Mouse (Mus musculus) spleen, adult 18-20 months (tissue): ENCODE data around the gene Il9.

Experiments used
- DNase-seq, 2 experiments: peaks; one replicate each; pipeline ENCODE4 v3.0.0; 2022; ENCODE audit warnings: mixed read lengths in 2 of 2

The Il9 gene

DNA sequence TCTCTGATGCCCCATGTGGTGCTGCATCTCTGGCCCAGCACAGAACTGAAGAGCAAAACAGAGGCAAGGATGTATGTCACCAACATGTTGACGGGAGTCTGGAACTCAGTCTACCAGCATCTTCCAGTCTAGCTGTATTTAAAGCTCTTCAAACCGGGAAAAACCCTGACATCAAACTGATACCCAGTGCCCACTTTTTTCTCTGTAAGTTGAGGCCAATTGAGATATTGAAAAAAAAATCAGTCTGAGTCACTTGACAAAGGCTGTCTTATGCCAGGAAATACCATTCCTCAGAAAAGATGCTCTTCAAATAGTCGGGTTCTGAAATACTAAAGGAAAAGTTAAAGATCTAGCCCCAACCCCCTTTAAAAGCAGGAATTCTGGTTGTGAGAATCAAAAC is at the start of gene Il9:
TSS of gene Il9 (minus strand) at position 101 of the 400 bp plus-strand sequence.
- DNase-seq: no peak

DNA sequence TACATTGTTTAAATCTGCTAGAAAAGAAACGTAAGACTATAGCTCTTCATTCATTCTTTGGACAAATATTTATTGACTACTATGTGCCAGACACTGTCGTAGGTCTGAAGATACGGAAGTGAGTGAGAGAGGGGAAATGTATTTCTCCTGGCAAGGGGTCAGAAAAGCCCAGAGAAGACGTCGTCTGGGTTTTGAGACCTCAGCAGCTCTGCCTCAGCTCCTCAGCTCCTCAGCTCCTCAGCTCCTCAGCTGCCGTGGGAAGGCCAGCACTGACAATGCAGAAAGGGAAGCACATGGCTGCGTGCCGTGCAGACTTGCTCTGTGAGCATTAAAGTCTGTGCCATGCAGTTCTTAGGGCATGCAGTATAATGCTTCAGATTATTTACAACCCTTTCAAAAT is 47.6 kb upstream of the Il9 start:
- DNase-seq: no peak

DNA sequence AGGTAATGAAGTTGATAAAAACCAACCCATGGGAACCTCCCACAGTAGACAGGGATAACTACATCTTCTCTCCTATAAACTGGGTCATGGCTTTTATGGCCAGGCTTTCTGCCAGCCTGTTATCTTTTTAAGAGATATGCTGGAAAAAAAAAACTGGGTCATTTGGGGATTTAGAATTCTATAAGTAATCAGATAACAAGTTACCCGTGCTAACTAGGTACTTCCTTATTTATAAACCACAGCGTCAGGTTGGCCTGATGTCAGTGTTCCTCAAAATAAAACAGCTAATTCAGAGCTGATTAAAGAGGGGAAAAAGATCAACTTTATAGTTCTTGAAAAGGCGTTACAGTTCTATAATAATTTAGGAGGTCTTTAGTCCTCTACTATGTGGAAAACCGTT is 47.0 kb upstream of the Il9 start:
- no peak for DNase-seq

DNA sequence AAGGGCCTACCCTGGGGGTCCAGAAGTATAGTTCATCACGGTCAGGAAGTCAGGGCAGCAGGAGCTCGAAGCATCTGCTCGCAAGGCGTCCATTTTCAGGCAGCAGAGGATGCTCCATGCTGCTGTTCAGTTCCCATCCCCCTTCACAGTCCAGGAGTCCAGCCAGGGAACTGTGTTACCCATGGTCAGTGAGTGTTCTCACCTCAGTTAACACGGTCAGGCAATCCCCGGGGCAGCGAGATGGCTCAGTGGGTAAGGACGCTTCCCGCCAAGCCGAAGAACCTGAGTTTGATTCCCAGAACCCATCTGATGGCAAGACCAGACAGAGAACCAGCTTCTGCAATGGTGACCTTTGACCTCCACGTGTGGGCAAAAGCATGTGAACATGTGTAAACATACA is 46.2 kb upstream of the Il9 start:
- no peak for DNase-seq

DNA sequence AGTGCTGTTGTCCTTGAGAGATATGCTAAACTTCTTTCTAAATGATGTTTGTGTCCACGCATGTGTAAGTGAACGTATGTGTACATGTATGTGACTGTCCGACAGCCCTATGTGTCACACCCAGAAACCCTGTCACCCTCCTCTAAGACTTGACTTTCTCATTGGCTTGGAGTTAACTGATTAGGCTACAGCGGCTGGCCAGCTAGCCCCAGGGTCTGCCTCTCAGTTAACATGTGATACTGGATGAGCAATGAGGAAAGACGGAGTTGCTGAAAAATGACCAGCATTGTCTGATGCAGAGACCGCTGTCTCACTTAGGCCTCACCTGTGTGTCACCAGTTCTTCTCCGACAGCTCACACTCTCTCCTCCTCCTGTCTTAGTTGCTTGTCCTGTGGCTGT is 45.8 kb upstream of the Il9 start:
- DNase-seq: no peak

DNA sequence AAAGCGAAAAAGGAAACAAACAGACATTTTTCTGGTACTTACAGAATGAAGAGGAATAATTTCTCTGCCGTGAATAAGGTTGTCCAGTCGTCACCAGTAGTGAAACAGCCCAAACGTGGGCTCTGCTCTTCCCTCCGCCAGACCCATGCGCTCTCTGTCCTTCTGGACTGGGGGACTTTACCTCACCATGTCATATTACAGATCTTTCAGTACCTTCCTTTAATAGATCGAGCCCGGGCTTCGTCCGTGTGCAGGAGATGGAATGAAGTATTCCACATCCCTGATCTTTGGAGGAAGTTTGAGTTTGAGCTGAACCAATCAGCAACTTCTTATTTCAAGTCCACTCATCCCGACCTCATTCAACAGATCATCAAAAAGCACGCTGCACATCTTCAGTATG is 44.8 kb upstream of the Il9 start:
- no peak for DNase-seq

DNA sequence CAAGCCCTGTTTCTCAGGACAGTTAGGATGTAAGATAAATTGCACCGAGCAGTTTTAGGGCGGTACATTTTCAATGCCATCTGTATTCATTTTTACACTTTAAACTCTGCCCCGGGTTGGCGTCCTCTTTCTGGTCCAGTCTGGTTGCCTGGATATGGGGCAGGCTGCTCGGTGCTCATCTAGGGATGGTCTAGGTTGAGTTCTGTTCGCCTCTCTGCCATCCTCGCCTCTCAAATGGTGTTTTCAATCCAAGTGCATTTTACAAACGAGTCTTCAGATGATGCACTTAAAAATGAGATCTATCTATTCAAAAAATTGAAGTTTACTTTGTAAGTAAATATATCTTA is 40.7 kb upstream of the Il9 start:
- no peak for DNase-seq

DNA sequence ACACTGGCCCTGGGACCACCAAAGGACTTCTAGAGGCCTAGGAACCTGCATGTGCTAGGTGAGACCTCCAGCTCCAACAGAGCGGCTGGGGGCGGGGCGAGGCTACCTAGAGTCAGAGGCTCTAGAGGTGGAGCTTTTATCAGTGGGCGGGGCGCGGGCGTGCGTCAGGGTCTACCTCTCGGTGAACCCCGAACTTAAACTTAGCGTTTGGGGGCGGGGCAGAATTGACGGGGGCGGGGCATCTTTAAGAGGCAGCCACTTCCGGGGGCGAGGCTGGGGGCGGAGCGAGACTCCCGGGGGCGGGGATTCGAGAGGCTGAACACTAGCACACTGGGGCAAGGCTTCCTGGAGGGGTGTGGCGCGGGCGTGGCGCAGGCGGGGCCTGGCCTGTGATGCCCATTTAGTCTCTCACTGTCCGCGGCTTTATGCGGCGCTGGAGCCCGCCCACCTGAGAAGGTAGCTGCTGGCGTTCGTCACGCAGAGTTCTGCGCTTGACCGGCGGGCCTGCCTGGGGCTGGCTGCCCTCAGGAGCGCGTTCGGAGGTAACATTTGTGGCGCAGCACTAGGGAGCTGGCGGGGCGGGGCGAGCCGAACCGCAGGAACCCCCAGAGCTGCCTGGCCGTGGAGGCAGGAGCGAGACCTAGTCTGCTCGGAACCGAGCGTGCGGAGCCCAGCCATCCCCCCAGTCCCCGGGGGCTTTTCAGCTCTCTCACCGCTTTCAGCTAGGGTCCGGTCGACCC is 40.2 kb upstream of the Il9 start, which contains the start of gene Fbxl21:
TSS of gene Fbxl21 (plus strand) at position 392 of the 740 bp plus-strand sequence.
- DNase-seq: peak; percentile 93 to 97

DNA sequence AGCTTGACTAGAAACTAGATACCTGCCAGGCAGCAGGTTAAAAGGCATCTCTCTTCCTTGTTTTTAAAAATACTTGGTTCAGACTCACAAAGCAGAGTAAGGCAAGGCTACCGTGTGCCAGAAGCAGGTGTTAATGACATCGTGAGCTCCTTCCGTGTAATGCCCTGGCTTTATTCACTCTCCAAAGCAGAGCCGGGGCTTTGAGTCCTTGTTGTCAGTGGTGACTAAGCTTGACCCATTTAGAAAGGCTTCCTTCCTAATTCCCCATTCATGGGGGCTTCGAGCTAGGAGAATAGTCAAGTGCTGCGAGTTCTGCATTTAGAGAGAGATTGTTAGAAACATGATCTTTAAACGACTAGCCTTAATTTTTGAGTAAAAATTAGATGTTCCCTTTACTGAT is 34.8 kb upstream of the Il9 start:
- DNase-seq: no peak

DNA sequence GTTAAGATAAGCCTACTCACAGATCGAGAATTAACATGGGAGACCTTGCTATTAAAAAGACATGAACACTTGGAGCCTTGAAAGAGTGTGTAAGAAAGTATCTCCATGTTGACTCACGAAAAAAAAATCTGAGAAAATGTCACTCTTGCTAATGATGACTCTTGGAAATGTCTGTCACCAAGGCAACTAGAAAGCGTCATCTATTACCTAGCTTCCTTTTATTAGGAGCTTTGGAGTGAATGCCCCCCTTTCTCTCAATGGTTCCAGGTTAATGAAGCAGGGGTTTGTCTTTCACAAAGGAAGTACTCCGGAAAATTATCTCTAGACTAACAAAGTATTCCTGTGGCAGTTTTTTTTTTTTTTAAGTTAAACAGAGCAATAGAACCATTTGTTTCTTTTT is 34.3 kb upstream of the Il9 start:
- no peak for DNase-seq

DNA sequence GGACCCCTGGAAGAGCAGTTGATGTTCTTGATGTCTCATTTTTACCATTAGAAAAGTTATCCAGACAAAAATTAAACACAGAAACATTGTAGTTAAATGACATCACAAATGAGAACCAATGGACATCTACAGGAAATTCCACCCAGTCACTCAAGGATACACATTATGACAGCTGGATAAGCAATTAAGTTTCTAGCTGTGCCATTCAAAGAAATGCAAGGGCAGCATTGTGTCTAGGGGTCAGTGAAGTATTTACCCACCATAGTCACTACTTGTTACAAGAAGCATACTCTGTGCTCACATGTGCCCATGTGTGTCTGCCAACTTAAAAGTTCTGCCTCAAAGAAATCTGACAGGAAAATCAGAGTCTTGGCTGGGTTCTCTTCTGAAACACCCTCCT is 31.5 kb upstream of the Il9 start:
- no peak for DNase-seq

DNA sequence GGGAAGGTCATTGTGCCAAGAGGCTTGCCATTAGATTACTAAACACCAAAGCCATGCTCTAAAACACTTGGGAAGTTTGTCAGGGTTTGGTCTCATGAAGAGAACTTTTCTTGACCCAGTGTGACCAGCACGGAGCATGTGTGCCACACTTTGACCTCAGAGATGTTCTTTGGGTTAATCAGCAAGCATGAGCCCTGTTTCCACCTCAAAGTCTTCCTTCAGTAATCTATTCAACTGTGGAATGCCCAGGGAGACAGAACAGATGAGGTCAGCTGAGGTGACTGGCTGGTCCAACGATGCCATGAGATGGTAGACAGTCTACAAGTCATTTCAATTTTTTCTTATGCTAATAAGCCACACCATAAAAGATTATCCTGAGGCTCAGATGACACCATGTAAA is 27.8 kb upstream of the Il9 start:
- no peak for DNase-seq

DNA sequence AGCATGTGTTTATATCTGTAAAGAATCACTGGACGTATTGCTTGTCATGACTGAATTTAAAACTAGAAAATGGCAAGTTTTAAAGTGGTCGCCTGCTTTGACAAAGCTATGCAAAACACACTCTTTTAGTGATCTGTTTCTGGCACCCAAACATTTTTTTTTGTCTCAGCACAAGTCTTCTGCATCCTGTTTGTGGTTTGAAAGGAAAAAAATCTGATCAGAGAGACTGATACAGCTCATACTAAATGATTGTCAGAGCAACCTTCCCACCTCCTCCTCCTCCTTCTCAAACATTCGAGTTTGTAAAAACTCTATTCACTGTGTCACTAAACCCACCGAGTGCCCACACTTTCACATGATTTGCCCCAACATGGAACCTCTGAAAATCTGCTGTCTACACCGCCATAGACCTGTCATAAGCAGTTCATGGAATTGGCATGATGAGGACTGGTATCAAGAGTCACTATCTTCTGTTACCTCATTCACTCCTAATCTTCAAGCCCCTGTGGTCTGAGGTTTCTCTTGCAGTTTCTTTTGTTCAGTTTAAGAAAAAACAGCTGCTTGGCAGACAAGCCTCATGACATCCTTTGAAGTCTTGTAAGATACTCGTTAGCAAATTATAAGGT is 24.9 kb upstream of the Il9 start:
- DNase-seq: no peak

DNA sequence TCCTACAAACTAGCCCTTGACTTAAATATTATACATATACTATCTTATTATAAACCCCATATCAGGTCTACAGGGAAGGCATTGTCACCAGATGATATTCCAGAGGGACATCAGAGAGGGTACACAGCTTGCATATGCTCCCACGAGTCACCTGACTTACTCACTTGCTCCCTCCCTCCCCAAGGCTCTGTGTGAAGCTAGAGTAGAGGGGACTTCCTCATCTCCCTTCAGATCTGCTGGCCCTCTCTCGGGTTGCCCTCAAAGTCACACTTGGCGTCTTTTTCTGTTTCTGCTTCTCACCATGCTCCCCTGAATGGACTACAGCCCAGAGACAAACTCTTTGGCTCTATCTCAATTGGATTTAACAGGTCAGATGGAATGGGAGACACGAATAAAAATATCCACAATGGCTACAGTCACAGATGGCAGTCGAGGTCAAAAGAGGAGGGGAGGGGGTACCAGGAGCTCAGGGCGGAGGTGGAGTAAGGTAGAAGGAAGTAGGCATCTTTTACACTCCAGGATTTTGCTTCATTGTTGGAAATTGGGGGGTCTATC is 19.9 kb upstream of the Il9 start:
- DNase-seq: no peak

DNA sequence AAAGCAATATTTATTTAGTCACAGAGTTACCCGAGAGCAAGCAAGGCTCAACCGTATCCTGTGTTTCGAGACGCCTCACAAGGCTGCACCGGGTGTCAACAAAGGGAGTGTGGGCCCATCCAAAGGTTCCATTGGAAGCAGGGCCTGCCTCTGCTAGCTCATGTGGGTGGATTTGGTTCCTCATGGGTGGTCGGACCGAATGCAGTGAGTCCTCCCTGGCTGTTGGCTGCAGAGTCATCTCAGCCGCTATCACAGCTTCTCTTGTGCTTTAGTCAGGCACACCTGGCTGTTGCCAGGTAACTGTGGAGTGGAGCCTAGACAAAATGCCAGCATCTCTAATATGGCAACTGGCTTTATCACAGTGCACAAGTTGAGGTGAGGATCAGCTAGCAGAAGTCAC is 18.6 kb upstream of the Il9 start:
- DNase-seq: no peak

DNA sequence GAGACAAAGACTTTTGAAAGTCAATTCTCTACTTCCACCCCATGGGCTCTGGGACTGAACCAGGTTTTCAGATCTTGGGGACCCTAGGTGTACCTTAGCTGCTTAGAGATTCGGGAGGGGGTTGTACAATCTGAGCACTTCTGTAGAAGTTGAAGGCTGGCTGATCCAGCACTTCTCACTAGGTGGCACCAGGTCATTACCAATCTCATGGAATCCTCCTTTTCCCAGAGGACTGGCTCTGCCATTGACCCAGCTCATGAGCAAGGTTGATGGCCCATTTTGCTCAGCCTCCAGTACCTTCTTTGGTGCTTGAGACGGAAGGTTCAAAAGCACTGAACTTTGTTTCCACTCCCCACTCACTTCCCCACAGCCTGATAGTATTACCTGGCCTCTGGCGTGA is 18.1 kb upstream of the Il9 start:
- DNase-seq: no peak

DNA sequence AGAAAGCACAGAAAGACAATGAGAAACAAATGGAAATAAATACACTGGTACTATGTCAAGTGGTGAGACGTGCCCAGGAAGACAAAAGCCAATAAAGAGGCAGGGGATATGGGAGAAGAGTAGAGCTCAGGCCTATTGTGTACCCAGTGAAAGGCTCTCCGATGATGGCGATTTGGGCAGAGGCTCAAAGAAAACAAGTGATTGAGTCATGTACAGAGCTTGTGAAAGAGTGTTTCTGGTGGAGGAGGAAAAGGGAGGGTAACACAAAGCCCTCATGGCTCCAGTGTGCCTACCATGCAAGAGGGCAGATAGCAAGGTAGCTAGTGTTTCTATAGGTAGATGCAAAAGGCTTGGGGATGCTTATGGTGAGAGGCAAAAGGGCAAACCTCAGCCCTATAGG is 12.4 kb upstream of the Il9 start:
- no peak for DNase-seq

DNA sequence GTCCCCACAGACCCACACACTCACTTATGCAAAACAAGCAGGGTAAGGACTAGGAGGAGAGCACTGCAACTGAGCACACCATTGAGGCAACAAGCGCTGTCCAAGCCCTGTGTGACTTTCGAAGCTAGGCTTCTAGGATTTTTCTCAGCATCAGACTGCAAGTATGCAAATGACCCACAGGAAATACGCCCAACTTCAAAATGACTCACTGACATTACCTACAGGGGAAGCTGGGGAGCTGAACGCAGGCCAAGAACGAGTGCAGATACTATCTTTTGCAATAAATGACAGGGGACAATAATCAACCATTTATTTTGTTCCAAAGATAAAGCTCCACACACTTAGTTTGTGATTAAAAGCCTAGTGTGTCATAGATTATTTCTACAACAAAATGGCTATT is 6.0 kb upstream of the Il9 start:
- no peak for DNase-seq

DNA sequence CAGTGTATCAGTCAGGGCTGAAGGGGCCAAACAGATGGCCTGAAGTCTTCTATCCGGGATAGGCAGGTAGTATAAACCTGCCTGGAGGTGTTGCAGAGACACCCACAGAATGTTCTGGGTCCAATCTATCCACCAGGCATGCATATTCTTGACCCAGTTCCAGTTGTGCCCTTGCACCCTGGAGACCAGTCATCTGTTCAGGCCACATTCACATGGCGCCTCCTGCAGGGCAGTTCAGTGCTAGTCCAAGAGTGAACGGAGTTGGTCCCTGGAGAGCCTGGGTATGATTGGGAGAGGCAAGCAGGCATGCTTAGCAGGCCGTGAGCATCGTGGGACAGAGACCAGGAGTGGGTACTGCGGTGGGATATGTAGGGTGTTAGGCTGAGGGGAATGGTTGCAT is 4.0 kb downstream of the Il9 start:
- DNase-seq: no peak

DNA sequence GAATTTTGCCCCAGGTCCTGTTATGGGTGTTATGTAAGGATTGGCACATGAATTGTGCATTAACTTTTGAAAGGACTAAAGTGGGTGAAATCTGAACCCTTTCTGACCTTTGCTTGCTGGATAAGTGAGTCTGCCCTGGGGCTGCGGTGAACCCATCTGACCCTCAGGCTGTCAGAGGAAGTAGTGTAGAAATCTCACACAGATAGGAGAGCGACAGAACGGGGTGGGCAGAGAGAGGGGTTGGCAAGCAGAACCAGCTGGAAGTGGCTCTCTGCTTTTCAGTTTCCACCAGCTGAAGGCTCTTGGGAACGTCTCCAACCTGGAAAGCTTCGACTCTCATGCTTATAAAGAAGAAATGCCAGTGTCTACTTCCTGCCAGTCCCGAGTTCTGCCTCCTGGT is 4.8 kb downstream of the Il9 start:
- DNase-seq: no peak

DNA sequence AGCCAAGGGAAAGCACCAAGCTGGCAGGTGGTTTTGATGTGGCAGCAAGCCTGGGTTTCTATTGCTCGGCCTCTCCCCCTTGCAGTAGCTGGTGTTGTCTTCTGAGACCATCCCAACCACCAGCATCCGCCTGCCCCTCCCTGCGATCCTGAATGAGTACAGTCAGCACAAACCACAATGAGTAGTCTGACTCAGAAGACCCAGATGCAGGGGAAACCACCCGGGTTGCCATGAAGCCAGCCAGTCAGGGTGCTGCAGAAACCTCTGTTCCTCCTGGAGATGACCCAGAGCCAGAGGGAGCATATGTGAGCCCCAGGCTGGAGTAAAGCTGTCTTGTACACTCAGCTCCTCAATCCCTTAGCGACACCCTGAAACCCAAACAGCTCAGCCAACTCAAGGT is 5.3 kb downstream of the Il9 start:
- peak in 1 of 2 experiments; percentile 8 for DNase-seq

DNA sequence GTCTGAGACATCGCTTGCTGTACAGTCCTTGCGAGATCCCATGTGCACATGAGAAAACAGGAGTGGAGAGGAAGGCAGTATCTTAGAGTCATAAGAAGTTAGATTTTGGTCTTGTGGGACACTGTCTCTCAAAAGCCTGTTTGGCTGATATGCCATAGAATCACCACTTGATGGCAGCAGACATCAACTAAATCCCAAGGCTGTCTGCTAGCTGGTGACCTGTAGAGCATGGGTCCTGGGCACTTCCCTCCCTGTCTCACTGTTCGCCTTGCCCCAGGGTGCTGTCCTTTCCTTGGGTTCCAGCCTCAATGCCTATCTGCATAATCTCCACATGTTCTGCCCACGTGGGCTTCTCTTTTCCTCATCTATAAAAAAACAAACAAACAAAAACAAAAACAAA is 6.7 kb downstream of the Il9 start:
- peak in 1 of 2 experiments; percentile 33 for DNase-seq

DNA sequence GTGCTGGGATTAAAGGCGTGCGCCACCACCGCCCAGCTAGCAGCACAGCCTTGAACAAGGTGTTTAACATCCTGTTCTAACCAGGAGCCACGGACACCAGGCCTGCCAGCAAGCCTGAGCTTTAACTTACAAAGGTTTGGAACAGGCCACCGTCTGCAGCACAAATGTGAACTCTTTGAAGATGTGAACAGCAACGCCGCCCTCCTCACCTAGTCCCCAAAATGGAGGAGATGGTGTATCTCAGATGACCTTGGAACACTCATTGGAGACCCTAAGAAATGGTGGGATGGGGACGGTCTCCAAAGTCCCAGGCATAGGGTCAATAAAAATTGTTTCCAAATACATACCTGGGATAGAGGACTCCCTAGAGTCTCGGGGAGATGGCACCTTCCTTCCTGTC is 9.4 kb downstream of the Il9 start:
- no peak for DNase-seq

DNA sequence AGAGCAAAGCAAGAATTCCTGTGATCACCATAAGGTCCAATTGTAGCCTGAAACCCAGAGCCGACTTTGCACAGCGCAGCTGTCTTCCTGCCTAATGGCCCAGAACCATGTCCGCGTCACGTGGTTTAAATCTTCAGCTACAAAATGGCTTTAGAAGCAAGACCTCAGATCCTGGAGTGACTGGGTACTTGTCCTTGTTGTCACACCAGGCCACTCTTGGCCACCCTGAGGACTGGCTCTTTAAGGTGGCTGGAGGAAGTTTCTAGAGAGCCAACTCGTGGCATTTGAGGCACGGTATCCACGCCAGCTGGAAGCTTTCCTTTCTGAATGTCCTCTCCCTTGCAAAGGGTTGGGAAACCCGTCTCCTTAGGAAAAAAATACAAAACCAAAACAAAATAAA is 10.1 kb downstream of the Il9 start:
- DNase-seq: no peak

DNA sequence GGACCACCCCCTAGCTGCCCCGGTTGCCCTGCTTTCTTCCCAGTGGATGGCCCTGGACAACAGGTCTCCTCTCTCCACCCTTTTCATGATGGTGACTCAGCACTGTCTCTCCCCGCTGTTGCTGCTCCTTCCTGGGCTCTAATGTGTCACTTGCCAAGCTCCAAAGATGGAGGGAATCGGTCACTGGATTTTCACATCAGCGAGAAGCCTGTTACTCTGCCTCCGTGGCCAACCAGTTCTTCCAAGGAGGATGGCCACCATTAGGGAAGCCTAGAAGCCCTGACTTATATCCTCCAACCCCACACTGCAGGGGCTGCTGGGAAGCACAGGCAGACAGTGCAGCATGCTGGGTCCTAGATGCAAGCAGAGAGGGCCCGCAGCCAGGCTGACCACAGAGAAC is 10.8 kb downstream of the Il9 start:
- no peak for DNase-seq
